Comparison of ENCODE assay signal across 22 mouse cellular contexts in the genomic region with DNA sequence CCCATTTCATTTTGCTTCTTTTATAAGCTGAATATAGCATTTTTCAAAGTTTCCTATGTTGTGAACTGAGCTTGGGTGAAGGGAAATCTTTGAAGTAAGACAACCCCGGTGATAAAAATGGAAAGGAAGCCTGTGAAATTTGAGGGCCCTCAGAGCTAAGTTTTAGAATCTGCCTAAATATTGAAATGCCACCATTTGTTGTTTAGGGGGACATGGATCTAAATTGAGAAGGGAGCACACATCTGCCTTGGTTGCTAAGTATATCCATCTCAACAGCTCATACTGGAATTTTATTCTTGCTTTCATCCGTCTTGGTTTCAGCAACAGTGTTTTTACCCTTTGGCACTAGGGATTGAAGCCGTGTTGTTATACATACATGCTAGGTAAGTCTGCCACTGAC.
"Had no signal": no experiment of that assay in that cellular context is flagged by ENCODE, and none has a peak within 500 bp of the region (broad histone marks: within the 10 kb centered on the region; RNA-seq: fewer than 3 reads in every experiment).

No protein-coding gene starts in this region.

- H3K4me3 ChIP-seq: heart, embryonic 10.5 days; heart, embryonic 12.5 days; hindbrain, embryonic 10.5 days; hindbrain, embryonic 12.5 days; intestine, embryonic 15.5 days; limb, embryonic 10.5 days; limb, embryonic 12.5 days; liver, embryonic 13.5 days; liver, embryonic 15.5 days had no signal

- H3K27ac ChIP-seq: heart, embryonic 10.5 days; hindbrain, embryonic 10.5 days; hindbrain, embryonic 12.5 days; hindbrain, embryonic 14.5 days; intestine, embryonic 15.5 days; limb, embryonic 10.5 days; limb, embryonic 12.5 days; liver, embryonic 13.5 days; liver, embryonic 15.5 days had no signal

- DNase-seq: gastrocnemius, postnatal 10 days; gastrocnemius, postnatal 25 days; heart, adult 18-20 months; heart, postnatal 10 days; heart, postnatal 4 days; kidney, adult 18-20 months; kidney, adult 8-10 months; kidney, postnatal 10 days; kidney, postnatal 25 days; kidney, postnatal 4 days; layer of hippocampus, adult 9-11 months; liver; liver, embryonic 13.5 days had no signal
